Mouse (Mus musculus) midbrain, postnatal 0 days (tissue): ENCODE measurements at regions not wholly inside any gene's neighbourhood (a gene's known extent, or its start where the extent isn't known, plus 50 kb on each side); places are given as distances from the start of the nearest gene placed in this dataset.

ENCODE experiments used
- ATAC-seq: fragments of 200-750 bp; cut with Nextera tagmentation; 2 replicates; pipeline ENCODE4 v1.8.0; 2017; ENCODE audit warnings: moderate number of reproducible peaks, mild to moderate bottlenecking, moderate TSS enrichment, moderate library complexity; ENCODE audit not compliant: low FRiP score
- DNase-seq: peaks from one replicate; pipeline ENCODE4 v3.0.0-alpha.2; 2015; ENCODE audit warnings: low spot score
- H3K27ac ChIP-seq: fragments of 300-500 bp; sonication (generic); 2 replicates; pipeline ENCODE4 v1.5.1; 2014; ENCODE audit warnings: low read depth, mild to moderate bottlenecking, low read length, mixed read lengths
- H3K27me3 ChIP-seq: fragments of 300-500 bp; sonication (generic); 2 replicates; pipeline ENCODE4 v1.6.1; 2014; ENCODE audit warnings: low read length, control low read depth, mixed read lengths; ENCODE audit not compliant: insufficient read depth
- H3K36me3 ChIP-seq: fragments of 300-500 bp; sonication (generic); 2 replicates; pipeline ENCODE4 v1.6.1; 2014; ENCODE audit warnings: low read length, control low read depth, mixed read lengths; ENCODE audit not compliant: insufficient read depth
- H3K4me1 ChIP-seq: fragments of 300-500 bp; sonication (generic); 2 replicates; pipeline ENCODE4 v1.6.1; 2014; ENCODE audit warnings: mild to moderate bottlenecking, control low read depth, antibody characterized with exemption, low read length, mixed read lengths; ENCODE audit not compliant: insufficient read depth
- H3K4me2 ChIP-seq: fragments of 300-500 bp; sonication (generic); 2 replicates; pipeline ENCODE4 v1.6.1; 2014; ENCODE audit warnings: low read depth, mild to moderate bottlenecking, low read length, mixed read lengths; ENCODE audit not compliant: poor library complexity, severe bottlenecking
- H3K4me3 ChIP-seq: fragments of 300-500 bp; sonication (generic); 2 replicates; pipeline ENCODE4 v1.5.1; 2014; ENCODE audit warnings: low read depth, mild to moderate bottlenecking, low read length, moderate library complexity
- H3K9ac ChIP-seq: fragments of 300-500 bp; sonication (generic); replicated peaks from 2 replicates; pipeline ENCODE4 v1.6.1; 2014; ENCODE audit warnings: mild to moderate bottlenecking, low read length, moderate library complexity, mixed read lengths; ENCODE audit not compliant: poor library complexity, severe bottlenecking
- H3K9me3 ChIP-seq: fragments of 300-500 bp; sonication (generic); 2 replicates; pipeline ENCODE4 v1.6.1; 2016; ENCODE audit warnings: low read length, control low read depth
- CTCF ChIP-seq: IDR thresholded peaks from 2 replicates; pipeline ENCODE4 v1.5.1; 2016; ENCODE audit warnings: antibody characterized with exemption, mild to moderate bottlenecking
- WGBS: fragments of 180-500 bp; shearing (Covaris S2); extraction: QIAGEN DNeasy Blood & Tissue Kit; methylation state at CpG from one replicate; pipeline ENCODE4 v1.1.7; 2014; 5-methylcytosine and 5-hydroxymethylcytosine counted together

DNA sequence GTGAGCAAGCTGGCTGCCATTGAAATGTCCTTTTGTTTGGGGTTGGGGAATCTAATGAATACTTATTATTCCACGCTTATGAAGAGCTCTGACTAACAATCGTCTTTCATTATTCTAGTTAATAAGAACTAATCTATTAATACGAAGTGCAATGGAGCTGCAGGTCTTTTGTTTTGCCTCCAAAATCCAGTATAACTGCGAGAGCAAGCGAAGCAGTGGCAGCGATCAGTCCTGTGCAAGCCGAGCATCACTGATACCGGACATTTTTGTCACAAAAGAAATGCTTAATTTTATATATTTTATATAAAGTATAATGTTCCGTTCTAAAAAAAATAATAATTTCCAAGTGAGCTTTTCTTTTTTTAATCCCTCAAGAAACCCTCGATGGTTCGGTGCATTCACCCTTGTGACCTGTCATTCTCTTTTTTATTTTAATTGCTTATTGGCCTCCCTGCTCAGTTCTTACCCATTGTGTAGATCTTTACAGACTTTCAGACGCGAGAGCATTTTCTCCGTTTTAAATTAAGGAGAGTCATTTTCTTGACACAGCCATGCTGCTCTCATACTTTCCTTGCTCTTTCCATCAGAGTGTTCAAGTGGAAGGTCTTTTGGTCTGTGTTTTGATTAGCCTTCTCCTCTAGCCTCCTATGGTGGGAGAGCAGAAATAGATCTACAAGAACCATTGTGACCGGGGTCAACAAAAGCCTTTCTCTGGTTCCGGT lies 477.8 kb downstream of the Tmtc2 start:
- ATAC-seq: no peak
- no peak for TF ChIP-seq CTCF
- Histone ChIP-seq H3K4me1 (no peaks in the 10 kb centered on the region), H3K27me3 (no peaks in the 10 kb centered on the region), H3K4me3 (no peak overlapping the region), H3K4me2 (no peak overlapping the region), H3K9me3 (no peaks in the 10 kb centered on the region), H3K36me3 (no peaks in the 10 kb centered on the region), H3K27ac (no peak overlapping the region), H3K9ac (no peak overlapping the region)
- WGBS: 66% methylated on average over 16 of the region's 16 CpGs
- DNase-seq: no peak

DNA sequence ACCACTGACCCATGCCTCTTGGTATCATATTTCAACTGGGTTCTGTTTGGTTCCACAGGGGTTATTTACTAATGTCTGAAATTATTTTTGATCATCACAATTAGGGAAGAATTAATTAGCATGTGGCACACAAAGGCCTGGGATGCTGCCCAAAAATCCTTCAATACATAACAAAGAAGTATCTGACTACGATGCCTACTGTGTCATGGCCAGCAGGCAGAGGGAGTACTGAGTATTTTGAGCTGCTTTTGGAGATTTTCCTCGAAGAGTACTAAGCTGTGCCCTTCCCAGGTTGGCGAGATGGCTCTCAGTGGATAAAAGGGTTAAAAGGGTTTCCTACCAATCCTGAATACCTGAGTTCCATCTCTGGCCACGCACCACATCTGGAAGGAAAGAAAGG lies 478.5 kb downstream of the Tmtc2 start:
- 77% methylated on average over 4 of the region's 4 CpGs for WGBS
- Histone ChIP-seq H3K27me3 (no peaks in the 10 kb centered on the region), H3K9me3 (no peaks in the 10 kb centered on the region), H3K36me3 (no peaks in the 10 kb centered on the region), H3K4me3 (no peak overlapping the region), H3K27ac (no peak overlapping the region), H3K4me1 (no peaks in the 10 kb centered on the region), H3K4me2 (no peak overlapping the region), H3K9ac (no peak overlapping the region)
- TF ChIP-seq CTCF: no peak
- DNase-seq: no peak
- no peak for ATAC-seq

DNA sequence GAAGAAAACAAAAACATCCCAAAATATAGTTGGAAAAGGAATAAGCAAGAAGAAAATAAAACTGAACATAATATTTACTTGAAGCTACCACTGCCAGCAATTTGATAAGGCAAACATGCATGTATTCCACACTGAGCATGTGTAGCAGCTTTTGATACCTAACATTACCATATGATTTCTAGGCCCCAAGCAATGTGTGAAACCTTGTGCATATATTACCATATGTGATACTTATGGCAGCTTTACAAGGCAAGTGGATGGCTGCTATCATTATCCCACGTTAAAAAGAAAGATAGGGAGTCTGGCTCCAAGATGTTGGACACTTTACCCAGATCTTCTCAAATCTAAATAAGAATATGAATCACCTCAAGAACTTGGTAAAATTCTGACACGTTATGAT lies 497.4 kb downstream of the Tmtc2 start:
- H3K4me3 ChIP-seq: no peak overlapping the region
- H3K9ac ChIP-seq: no peak overlapping the region
- H3K9me3 ChIP-seq: no peaks in the 10 kb centered on the region
- TF ChIP-seq CTCF: no peak
- H3K4me1 ChIP-seq: no peaks in the 10 kb centered on the region
- H3K27ac ChIP-seq: no peak overlapping the region
- no peaks in the 10 kb centered on the region for H3K27me3 ChIP-seq
- ATAC-seq (no peak), DNase-seq (no peak)
- H3K4me2 ChIP-seq: no peak overlapping the region
- WGBS: 72% methylated on average over 2 of the region's 2 CpGs
- no peaks in the 10 kb centered on the region for H3K36me3 ChIP-seq

DNA sequence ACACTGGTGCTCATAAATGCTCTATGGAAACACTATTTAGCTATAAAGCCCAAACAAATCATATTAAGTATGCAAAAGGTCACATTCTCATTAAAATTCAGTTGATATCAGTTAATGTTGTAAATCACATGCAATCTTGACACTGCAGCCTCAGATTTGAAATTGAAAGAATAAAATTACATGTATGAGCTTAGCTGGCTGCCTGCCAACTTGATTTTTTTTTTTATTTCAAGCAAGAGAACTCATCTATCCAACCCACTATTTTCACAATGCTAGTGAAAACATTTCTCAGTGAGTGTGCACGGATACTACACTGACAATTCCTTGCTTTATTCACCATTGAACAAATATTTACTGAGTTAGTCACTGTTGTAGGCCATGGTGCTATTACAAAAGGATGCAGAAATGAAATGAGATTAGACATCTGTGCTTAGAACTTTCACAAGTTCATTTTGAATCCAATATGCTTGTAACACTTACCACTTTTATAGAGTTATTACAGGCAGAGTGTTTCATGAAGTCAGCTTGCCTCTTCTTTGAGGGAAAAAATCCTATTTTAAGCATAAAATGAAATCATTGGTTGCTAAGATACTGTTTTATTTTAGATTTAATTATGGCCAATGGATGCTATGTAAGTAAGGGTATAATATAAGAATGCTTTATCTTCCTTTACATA lies 539.4 kb downstream of the Tmtc2 start:
- Histone ChIP-seq H3K4me2 (no peak overlapping the region), H3K27me3 (no peaks in the 10 kb centered on the region), H3K9me3 (no peaks in the 10 kb centered on the region), H3K27ac (no peak overlapping the region), H3K36me3 (no peaks in the 10 kb centered on the region), H3K4me1 (no peaks in the 10 kb centered on the region), H3K9ac (no peak overlapping the region), H3K4me3 (no peak overlapping the region)
- 71% methylated on average over 1 of the region's 1 CpGs for WGBS
- ATAC-seq: no peak
- TF ChIP-seq CTCF: no peak
- no peak for DNase-seq

DNA sequence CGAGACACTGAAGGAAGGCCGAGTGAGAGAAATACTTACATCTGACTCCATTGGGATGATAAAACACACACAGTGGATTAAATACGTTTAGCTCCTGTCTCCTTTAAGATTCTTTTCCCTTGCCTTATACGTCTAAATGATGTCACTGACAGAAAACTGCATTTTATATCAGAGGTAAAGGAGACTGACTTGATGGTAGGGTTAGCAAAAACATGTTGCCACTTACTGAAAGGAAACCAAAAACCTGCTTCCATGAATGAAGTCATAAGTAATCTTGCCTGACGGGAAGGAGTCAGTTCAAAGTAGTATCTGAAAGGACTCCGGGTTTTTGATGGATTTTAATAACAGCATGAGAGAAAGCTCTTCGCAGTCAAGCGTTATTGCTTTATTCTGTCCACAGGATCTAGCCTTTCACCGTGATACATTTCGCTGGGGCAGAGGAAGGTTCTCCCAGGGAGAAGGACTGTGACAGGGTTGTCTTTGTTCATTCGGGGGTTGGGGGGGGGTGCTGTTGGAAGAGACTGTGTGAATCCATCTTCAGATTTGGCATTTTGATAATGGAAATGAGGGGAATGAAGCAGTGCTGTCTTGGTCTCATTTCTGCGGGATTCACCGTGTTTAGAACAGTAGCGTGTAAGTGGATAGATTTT lies 553.7 kb downstream of the Tmtc2 start:
- H3K36me3 ChIP-seq: no peaks in the 10 kb centered on the region
- WGBS: 32% methylated on average over 14 of the region's 14 CpGs
- DNase-seq (peak; percentile 34), ATAC-seq (no peak)
- H3K27me3 ChIP-seq: no peaks in the 10 kb centered on the region
- no peak for TF ChIP-seq CTCF
- no peaks in the 10 kb centered on the region for H3K9me3 ChIP-seq
- peak overlapping the region; percentile 1 for H3K4me3 ChIP-seq
- peak overlapping the region; percentile 36; the same call in 1 of the 2 replicates for H3K4me2 ChIP-seq
- no peak overlapping the region for H3K27ac ChIP-seq
- H3K9ac ChIP-seq: no peak overlapping the region
- H3K4me1 ChIP-seq: peaks cover 3% of the 10 kb centered on the region; the same call in 1 of the 2 replicates
